Mouse (Mus musculus) thymus, adult 2 months (tissue): ENCODE data around the gene Pdcd4. TPM values are rescaled to one million over a fixed set of nuclear protein-coding genes. Genes with fewer than 3 reads are reported as not detected.

Experiments used
- DNase-seq: peaks from one replicate; pipeline ENCODE4 v3.0.0; 2021
- H3K27ac ChIP-seq: fragments of 200-500 bp; 2 replicates; pipeline ENCODE4 v1.5.1; 2012; ENCODE audit warnings: low read length, control low read depth; ENCODE audit not compliant: control insufficient read depth, insufficient read depth
- H3K27me3 ChIP-seq: fragments of 200-500 bp; 2 replicates; pipeline ENCODE4 v1.6.1; 2012; ENCODE audit warnings: mild to moderate bottlenecking, low read length, moderate library complexity, mixed read lengths; ENCODE audit not compliant: control insufficient read depth, insufficient read depth
- H3K36me3 ChIP-seq: fragments of 200-500 bp; 2 replicates; pipeline ENCODE4 v1.6.1; 2012; ENCODE audit warnings: mild to moderate bottlenecking, low read length, moderate library complexity; ENCODE audit not compliant: control insufficient read depth, insufficient read depth
- H3K4me1 ChIP-seq: fragments of 200-500 bp; replicated peaks from 2 replicates; pipeline ENCODE4 v1.6.1; 2012; ENCODE audit warnings: low read length; ENCODE audit not compliant: control insufficient read depth, insufficient read depth
- H3K4me3 ChIP-seq: fragments of 200-500 bp; 2 replicates; pipeline ENCODE4 v1.5.1; 2012; ENCODE audit warnings: mild to moderate bottlenecking, low read length, control low read depth, moderate library complexity; ENCODE audit not compliant: control insufficient read depth, insufficient read depth
- CTCF ChIP-seq: fragments of 200-500 bp; IDR thresholded peaks from 2 replicates; pipeline ENCODE4 v1.5.1; 2012; ENCODE audit warnings: mild to moderate bottlenecking, control low read depth, low read length, moderate library complexity, borderline replicate concordance; ENCODE audit not compliant: control insufficient read depth, poor library complexity, insufficient read depth; ENCODE audit errors: extremely low read depth
- POLR2A ChIP-seq: fragments of 200-500 bp; IDR thresholded peaks from 2 replicates; pipeline ENCODE4 v1.6.1; 2012; ENCODE audit warnings: mild to moderate bottlenecking, low read length, control low read depth, moderate library complexity; ENCODE audit not compliant: control insufficient read depth, poor library complexity, insufficient read depth; ENCODE audit errors: extremely low read depth
- WGBS: fragments of 180-500 bp; shearing (Covaris S2); methylation state at CpG from one replicate; pipeline ENCODE4 v1.1.7; 2018; 5-methylcytosine and 5-hydroxymethylcytosine counted together
- polyA plus RNA-seq: library from polyadenylated mRNA; depleted of rRNA; stranded (reverse); fragments of >200 nt; gene quantifications from 2 replicates; pipeline ENCODE4 v1.2.3, GENCODE M21; 2012

Pdcd4 gene
- polyA plus RNA-seq, 1 experiment: 18.2 TPM

DNA sequence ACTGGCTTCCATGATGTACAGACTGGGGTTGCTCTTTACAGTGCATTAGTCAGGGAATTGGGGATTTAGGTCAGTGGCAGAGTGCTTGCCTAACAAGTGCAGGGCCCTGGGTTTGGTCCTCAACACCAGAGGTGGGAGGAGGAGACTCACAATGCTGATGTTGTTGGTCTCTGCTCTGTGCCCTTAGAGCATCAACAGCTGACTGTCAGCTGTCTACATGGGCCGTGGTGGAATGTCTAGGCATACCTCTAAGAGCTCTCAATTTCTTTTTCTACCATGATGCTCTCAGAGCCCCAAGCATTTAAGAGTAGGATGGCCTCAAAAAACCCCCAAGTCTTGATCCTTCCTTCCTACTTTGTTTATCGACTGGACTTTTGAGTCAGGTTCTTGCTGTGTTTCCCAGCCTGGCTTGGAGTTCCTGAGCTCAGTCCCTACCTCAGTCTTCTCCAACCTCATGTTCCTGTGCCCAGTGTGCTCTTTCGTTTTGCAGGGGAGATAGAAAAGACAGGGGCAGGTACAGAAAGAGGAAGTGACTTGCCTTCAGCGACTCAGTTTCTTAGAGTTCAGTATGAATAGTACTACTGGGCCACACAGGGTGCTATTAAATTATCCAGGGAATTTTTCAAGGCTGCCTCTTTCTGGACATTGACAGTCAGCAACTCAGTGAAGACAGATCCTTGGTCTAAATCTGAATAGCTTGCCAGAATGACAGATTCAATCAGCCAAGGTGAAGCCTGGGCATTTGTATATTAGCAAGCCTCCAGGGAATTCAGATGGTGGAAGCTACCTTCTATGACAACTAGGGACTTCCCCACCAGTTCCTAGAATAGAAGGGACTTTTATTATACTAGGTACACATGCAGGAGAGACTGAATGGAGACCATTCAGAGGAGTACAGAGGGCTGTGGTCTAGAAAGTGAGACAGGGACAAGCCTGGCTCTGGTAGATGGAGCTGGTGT, 22.3 kb upstream of the Pdcd4 start:
- no peak for DNase-seq
- 26% methylated on average over 4 of the region's 4 CpGs for WGBS
- H3K27me3 ChIP-seq: no peaks in the 10 kb centered on the region
- no peaks in the 10 kb centered on the region for H3K36me3 ChIP-seq
- no peak for TF ChIP-seq CTCF
- TF ChIP-seq POLR2A: no peak
- H3K27ac ChIP-seq: no peak overlapping the region
- no peak overlapping the region for H3K4me3 ChIP-seq
- H3K4me1 ChIP-seq: peaks cover 2% of the 10 kb centered on the region; the same call in 1 of the 2 replicates

DNA sequence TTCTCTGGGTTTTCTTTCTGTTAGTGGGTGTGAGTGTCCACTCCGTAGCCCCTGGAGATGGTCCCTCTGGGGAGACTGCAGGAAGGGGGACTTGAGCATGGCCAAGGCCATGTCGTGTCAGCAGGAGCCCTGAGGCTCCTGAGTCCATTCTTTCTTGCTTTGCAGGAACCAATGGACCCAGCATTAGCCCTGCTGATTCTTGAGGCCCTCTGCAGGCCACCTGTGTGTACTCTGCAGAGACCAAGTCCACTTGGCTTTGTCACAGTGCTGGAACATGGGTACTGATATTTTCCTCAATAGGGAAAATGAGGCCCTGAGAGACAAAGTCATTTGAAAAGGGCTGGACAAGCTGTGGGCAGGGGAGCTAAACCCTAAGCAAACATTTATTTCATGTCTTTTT, 21.5 kb upstream of the Pdcd4 start:
- Histone ChIP-seq H3K4me1 (peaks cover 2% of the 10 kb centered on the region; the same call in 1 of the 2 replicates), H3K4me3 (no peak overlapping the region), H3K27me3 (no peaks in the 10 kb centered on the region), H3K36me3 (no peaks in the 10 kb centered on the region), H3K27ac (no peak overlapping the region)
- no peak for DNase-seq
- 78% methylated on average over 2 of the region's 2 CpGs for WGBS
- no peak for TF ChIP-seq CTCF
- no peak for TF ChIP-seq POLR2A

GRCm38 (mm10) chr19:53871502-53871901, 20.5 kb upstream of the Pdcd4 start:
- Histone ChIP-seq H3K36me3 (no peaks in the 10 kb centered on the region), H3K27me3 (no peaks in the 10 kb centered on the region), H3K4me1 (peaks cover 2% of the 10 kb centered on the region; the same call in 1 of the 2 replicates), H3K4me3 (no peak overlapping the region), H3K27ac (no peak overlapping the region)
- 83% methylated on average over 6 of the region's 6 CpGs for WGBS
- no peak for TF ChIP-seq CTCF
- TF ChIP-seq POLR2A: no peak
- DNase-seq: no peak

GRCm38 (mm10) chr19:53872994-53873713, 18.9 kb upstream of the Pdcd4 start:
- DNase-seq: no peak
- TF ChIP-seq CTCF (no peak), POLR2A (no peak)
- WGBS: 93% methylated on average over 6 of the region's 6 CpGs
- Histone ChIP-seq H3K4me3 (no peak overlapping the region), H3K27me3 (no peaks in the 10 kb centered on the region), H3K36me3 (no peaks in the 10 kb centered on the region), H3K27ac (no peak overlapping the region), H3K4me1 (peaks cover 2% of the 10 kb centered on the region; the same call in 1 of the 2 replicates)

GRCm38 (mm10) chr19:53875246-53875645, 16.8 kb upstream of the Pdcd4 start:
- TF ChIP-seq POLR2A (no peak), CTCF (no peak)
- H3K36me3 ChIP-seq: no peaks in the 10 kb centered on the region
- H3K4me1 ChIP-seq: no peaks in the 10 kb centered on the region
- no peak for DNase-seq
- WGBS: 95% methylated on average over 6 of the region's 6 CpGs
- H3K27ac ChIP-seq: no peak overlapping the region
- no peak overlapping the region for H3K4me3 ChIP-seq
- H3K27me3 ChIP-seq: no peaks in the 10 kb centered on the region

DNA sequence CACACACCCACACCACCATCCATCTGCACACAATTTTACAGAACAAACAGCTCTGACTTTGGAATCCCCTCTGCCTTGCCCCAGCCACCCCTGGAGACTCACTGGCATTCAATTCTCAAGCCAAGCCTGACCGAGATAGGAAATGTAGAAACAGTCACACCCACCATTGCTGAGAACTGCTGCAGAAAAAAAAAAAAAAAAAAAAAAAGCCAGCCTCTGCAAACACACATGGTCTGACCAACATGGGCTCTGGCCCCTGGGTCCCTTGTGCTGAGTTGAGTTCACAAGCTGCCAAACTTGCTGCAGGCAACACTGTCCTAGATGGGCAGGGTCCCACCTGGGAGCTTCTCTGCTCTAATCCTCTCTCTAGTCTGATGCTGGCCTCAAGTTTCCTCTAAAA, 14.3 kb upstream of the Pdcd4 start:
- 95% methylated on average over 1 of the region's 1 CpGs for WGBS
- Histone ChIP-seq H3K36me3 (no peaks in the 10 kb centered on the region), H3K27me3 (no peaks in the 10 kb centered on the region), H3K4me3 (no peak overlapping the region), H3K27ac (no peak overlapping the region), H3K4me1 (no peaks in the 10 kb centered on the region)
- no peak for DNase-seq
- TF ChIP-seq CTCF: no peak
- no peak for TF ChIP-seq POLR2A
